Mouse (Mus musculus) layer of hippocampus, postnatal 36 days (tissue): ENCODE results near the gene Pcdh15. TPM values are rescaled to one million over a fixed set of nuclear protein-coding genes. Genes with fewer than 3 reads are reported as not detected.

ENCODE experiments used
- DNase-seq, 2 experiments: peaks; one replicate each; pipeline ENCODE4 v3.0.0; 2022
- total RNA-seq, 2 experiments: library from RNA; stranded (reverse); gene quantifications; 2 replicates each; pipeline ENCODE4 v1.2.3; 2021

Gene Pcdh15
- 10 to 100 TPM; 18.3 to 19.1 TPM for total RNA-seq

DNA sequence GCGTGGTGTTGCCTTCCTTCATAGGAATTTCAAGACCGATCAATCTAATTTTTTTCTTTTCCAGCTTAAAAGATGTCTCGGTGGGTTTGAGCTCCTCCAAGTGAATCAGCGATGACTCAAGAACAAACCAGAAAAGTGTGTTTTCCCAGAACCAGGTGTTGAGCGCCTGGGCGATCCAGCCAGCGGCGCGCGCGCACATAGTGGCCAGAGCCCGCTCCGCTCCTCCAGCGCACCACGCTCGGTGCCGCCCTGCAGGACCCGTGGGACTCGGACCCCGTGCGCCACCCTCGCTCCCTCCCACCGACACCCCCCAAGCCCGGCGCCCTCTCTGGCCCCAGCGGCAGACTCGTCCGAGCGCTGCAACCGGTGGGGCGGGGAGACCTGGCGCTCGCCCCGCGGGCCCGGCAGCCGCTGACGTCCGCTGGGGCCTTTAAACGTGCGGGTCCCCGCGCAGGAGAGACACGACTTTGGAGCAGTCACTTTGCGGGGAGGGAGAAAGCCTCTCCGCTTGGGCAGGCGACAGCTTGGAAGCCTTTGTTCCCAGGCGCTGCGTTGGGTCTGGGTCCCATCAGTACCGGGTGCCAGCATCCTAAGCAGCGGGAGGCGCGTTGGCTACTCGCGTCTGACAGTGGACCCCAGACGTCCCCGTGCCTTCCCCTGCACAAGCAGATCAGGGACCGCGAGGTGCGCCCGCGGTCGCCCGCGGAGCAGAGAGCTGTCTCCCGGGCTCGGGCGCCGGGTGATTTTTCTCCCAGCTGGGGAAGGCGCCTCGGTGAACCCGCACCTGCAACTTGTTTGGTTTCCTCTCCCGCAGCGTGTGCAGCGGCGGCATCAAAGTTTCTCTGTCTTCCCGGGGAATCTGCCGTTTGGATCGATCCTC lies at the start of gene Pcdh15:
Gene Pcdh15, plus strand, starts transcription at position 377 of the 880 bp plus-strand sequence.
- DNase-seq = peak; percentile 43 to 44

GRCm38 (mm10) chr10:73052074-73052473 lies 47.1 kb upstream of the Pcdh15 start:
- DNase-seq = no peak

DNA sequence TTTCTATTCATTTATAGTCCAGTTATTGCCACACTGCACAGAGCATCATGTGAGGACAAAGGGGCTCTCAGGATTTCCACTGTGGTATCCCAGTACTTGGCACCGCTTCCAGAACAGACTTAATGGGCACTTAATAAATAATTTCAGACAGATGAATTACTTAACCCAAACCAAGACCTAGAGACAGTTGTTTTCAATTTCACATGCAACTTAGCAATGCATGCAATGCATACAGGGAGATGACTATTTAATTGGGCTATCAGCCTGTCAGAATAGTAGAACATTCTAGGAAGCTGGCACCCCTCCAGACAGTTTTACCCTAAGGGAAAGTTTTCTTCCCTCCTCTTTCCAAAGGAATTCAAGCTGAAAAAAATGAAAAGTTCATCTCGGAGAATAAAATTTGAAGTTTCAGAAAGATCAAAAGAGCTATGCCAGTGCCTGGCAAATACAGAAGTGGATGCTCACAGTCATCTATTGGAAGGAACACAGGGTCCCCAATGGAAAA lies 39.4 kb upstream of the Pcdh15 start:
- DNase-seq = no peak

GRCm38 (mm10) chr10:73086703-73087102 lies 12.4 kb upstream of the Pcdh15 start:
- DNase-seq = no peak

GRCm38 (mm10) chr10:73096531-73097135 lies 2.5 kb upstream of the Pcdh15 start:
- DNase-seq = peak; percentile 54 to 62

- DNase-seq = peak; percentile 36 to 44
Measured at GRCm38 (mm10) chr10:73097176-73097575, 2.0 kb upstream of the Pcdh15 start.

DNA sequence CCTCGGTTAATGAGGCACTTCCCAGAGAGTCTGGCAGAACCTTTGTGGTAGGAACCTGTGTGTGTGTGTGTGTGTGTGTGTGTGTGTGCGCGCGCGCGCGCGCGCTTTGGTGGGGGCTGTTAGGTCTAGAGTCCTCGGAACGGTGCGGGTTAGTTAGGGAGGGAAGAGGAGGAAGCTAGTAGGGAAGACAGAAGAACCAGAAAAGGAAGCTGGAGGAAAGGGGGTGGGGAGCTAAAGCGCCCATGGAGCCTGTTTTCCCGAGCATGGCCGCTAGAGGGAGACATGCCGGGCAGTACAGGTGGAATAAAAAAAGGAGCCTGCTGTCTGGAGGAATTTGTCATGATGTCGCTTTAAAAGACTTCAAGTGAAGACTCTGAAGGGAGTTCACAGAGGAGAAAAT lies 1.2 kb upstream of the Pcdh15 start:
- peak; percentile 75 to 78 for DNase-seq

DNA sequence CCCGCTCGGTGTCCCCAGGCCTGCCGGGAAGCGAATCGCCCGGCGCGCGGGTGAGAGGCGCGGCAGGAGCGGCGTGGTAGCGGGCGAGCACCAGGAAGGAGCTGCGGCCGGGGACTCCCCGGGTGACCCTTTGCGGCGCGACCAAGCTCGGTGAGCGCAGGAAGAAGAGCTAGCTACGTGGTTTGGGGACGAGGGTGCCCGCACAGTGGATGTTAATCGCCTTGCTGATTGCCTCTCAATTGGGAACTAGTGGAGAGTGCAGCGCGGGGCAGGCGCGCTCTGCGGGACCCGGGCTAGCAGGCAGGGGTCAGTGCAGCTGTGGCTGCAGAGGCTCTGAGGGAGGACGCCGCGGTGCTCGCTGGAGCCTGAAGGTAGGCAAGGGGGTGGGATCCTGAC lies 702 bp downstream of the Pcdh15 start:
- no peak for DNase-seq

DNA sequence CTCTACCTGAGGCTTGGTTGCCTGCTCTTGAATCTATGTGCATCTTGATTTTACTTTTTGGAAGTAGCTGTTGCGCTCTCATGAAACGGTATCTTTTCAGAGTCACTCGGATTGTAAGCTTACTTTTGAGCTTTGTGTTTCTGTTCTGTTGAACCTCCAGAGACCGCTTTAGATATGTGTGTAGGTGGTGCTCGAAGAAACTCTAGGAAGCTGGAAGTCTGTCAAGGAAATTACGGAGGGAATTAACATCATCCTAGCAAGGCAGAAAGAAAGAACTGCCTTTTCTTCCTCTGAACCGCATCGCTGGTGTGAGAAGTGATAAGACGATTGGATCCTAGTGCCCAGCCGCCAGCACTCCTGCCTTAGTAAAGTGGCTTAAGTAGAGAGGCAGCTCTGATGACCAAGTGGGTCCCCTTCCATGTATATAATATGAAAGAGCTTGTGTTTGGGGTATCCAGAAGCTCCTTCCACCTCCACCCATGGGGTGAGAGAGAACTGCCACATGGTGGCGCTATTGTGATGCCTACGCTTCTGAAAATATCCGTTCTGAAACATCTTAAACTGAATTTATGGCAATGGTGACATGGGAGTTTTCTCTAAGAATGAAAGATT lies 4.3 kb downstream of the Pcdh15 start:
- DNase-seq = peak in 1 of 2 experiments; percentile 29

DNA sequence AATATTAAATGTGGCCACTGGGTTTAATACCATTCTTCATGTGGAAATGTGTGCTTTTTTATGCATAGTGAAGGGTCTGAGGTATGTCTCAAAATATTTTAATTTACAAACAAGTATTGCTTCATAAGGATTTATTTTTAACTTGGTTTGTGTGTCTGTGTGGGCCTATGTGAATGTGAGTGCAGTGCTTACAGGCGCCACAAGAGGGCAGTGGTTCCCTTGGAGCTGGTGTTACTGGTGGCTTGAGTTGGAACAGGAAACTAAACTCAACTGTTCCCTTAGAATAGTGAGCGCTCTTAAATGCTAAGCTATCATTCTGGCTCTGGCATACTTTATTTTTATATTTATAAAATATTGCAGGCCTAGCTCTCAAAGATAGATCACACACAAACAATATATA lies 6.8 kb downstream of the Pcdh15 start:
- DNase-seq = peak in 1 of 2 experiments; percentile 4

- no peak for DNase-seq
Measured at GRCm38 (mm10) chr10:73137985-73138384, 38.8 kb downstream of the Pcdh15 start.

DNA sequence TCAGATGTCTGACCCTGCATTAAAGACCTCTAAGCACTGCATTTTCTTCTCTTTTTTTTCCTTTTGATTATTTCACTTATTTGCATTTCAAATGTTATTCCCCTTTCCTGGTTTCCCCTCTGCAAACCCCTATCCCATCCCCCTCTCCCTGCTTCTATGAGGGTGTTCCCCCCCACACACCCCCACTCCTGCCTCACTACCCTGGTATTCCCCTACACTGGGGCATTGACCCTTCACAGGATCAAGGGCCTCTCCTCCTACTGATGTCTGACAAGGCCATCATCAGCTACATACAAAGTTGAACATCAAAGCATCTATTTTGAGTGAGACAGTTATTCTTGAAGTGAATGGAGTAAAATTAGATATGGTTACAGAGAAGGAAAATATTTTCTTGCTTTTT lies 48.4 kb downstream of the Pcdh15 start:
- no peak for DNase-seq

- no peak for DNase-seq
Measured at GRCm38 (mm10) chr10:73147978-73148377, 48.8 kb downstream of the Pcdh15 start.

DNA sequence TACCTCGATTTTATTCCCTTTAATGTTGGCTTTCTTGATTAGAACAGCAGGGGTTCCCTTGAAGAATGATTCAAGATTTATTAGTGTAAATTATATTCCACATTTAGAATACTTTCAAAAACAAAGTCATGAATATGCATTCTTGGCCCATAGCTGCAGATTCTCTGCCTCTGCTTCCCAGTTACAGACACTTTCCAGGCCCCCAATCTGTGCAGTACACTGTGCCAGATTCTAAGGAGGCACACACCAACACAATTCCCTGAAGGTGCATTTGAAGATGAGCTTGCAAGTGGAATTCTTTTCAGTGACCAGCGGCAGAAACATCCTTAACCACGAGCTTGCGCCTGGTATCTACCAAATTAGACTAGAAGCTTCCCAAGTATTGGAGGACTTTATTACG lies 55.4 kb downstream of the Pcdh15 start:
- DNase-seq = peak; percentile 3 to 6

- no peak for DNase-seq
Measured at GRCm38 (mm10) chr10:73161757-73162156, 62.6 kb downstream of the Pcdh15 start.

DNA sequence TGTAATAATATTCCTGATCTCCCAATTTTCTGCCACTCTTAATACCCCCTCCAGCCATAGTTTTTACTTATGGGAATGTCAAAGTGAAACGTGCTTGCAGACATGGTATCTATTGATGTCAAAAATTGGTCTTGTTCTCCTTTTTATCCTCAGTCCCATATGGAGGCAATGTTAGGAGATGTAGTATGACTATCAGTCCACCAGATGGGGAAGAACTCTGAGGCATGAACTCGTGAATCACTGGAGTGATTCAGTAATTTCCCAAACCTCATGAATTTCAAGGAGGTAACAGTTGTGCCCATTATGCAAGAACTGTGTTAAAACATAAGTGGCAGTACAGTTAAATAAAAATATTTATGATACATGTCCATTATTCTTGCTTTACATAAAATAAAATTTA lies 116.9 kb downstream of the Pcdh15 start:
- no peak for DNase-seq

DNA sequence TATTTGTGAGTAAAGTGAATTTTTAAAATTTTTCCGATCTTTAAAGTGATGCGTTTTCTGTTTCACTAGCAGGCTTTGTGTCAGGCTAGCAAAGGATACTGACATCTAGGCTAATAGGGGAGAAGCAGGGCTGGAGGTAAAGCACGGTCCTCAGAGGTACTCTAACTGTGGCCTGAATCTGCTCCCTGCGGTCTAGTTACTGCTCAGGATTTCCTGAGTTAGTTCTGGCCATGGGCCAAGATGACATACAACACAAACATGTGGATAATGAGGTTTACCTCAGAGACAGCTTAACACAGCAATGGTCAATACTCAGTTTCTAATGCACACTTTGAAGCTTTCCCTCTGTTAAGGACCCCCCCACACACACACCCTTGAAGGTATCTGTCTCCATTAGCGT lies 143.2 kb downstream of the Pcdh15 start:
- no peak for DNase-seq

GRCm38 (mm10) chr10:73280438-73280837 lies 181.3 kb downstream of the Pcdh15 start:
- DNase-seq = no peak

- DNase-seq = no peak
Measured at GRCm38 (mm10) chr10:73296456-73296855, 197.3 kb downstream of the Pcdh15 start.

- DNase-seq = no peak
Measured at GRCm38 (mm10) chr10:73301951-73302350, 202.8 kb downstream of the Pcdh15 start.

GRCm38 (mm10) chr10:73306677-73307076 lies 207.5 kb downstream of the Pcdh15 start:
- no peak for DNase-seq

DNA sequence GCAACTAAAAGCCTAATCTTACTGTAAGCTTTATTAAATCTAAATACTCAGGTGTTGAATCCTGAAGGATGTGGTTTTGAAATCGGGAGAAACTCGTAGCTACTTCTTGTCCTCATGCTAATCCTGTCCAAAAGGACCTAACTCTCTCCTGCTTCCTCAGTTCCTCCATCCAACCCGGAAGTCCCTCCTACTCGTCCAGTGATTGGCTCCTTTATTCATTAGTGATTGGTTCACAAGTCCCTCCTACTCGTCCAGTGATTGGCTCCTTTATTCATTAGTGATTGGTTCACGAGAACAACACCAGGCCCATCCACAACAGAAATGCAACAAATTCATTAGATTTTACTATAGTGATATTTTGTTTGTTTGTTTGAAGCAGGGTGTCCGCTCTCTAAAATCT lies 227.7 kb downstream of the Pcdh15 start:
- DNase-seq = no peak

DNA sequence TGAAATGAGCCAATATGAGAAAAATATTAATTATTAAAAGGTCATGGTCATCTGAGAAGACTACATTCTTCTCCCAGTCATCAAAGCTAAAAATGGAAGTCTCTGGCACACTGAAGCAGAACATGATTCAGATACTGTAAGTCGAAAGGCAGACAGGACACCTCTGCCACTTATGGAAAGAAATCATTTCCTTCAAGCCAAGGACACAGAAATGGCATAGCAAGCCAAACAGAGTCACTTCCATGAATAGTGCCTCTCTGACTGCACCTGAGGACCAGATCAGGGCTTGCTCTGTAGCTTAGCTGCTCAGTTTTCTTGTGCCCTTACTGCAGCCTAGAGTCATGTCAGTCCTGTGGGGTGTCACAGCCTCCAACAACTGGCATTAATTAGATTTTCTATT lies 234.3 kb downstream of the Pcdh15 start:
- DNase-seq = no peak
